8 mouse cellular contexts compared by ENCODE assay signal in genomic region chr13:45965594-45966432, GRCm38 (mm10). TPM values are rescaled to one million over a fixed set of nuclear protein-coding genes. Genes with fewer than 3 reads are reported as not detected.
DNase-seq lines count a peak whose midpoint lies in the region; ATAC-seq and TF ChIP-seq lines count a peak whose summit lies in the region.

No protein-coding gene starts in this region.

- peak overlapping the region; percentile 99 for H3K27ac ChIP-seq in heart, adult 2 months
- H3K27ac ChIP-seq in MEL (ENCODE audit: control insufficient read depth, low read depth, low read length) = no peak overlapping the region
- peak overlapping the region; percentile 95 for H3K27ac ChIP-seq in hindbrain, embryonic 10.5 days
- H3K27ac ChIP-seq in limb, embryonic 15.5 days = peak overlapping the region; percentile 93
- H3K27ac ChIP-seq in midbrain, postnatal 0 days (ENCODE audit: low read depth, low read length) = peak overlapping the region; percentile 95

- no peaks in the 10 kb centered on the region for H3K9me3 ChIP-seq in MEL (replicated peaks; ENCODE audit: insufficient read depth, low read length)
- no peaks in the 10 kb centered on the region for H3K9me3 ChIP-seq in hindbrain, embryonic 10.5 days
- H3K9me3 ChIP-seq in limb, embryonic 15.5 days = no peaks in the 10 kb centered on the region
- H3K9me3 ChIP-seq in midbrain, postnatal 0 days (ENCODE audit: low read length) = no peaks in the 10 kb centered on the region

- ATAC-seq in limb, embryonic 15.5 days (ENCODE audit: insufficient number of reproducible peaks, low FRiP score, low TSS enrichment, low read depth) = 0 out of 2 replicates have a peak, but pooled peaks have one; percentile 6
- no peak for ATAC-seq in midbrain, postnatal 0 days (ENCODE audit: low FRiP score)

- no peak for TF ChIP-seq RAD21 in MEL (IDR thresholded peaks at IDR 0.05; ENCODE audit: low read depth, low read length)

- no peaks in the 10 kb centered on the region for H3K79me2 ChIP-seq in heart, adult 2 months (replicated peaks; ENCODE audit: control insufficient read depth, insufficient read depth, low read length)
- peaks cover 2% of the 10 kb centered on the region; the same call in 1 of the 2 replicates for H3K79me2 ChIP-seq in MEL (ENCODE audit: control insufficient read depth, insufficient read depth, low read length, poor library complexity)

- no peak for TF ChIP-seq POLR2A in heart, adult 2 months (IDR thresholded peaks at IDR 0.05; ENCODE audit: insufficient read depth, low read depth, low read length)
- TF ChIP-seq POLR2A in MEL (IDR thresholded peaks at IDR 0.05; ENCODE audit: control insufficient read depth in 1 of 2, insufficient read depth in 1 of 2, low read depth in 1 of 2, low read length in 2 of 2, poor library complexity in 1 of 2) = no peak

- intact Hi-C loops in heart, adult 2 months (cut with DNase I) = loop anchor here (2.0 kb wide), 1 partner anchor 393 kb away; no protein-coding TSS in a partner anchor
- intact Hi-C loops in heart, postnatal 36 days (cut with DNase I) = loop anchor here (5.0 kb wide), 6 partner anchors 159 to 354 kb away; no protein-coding TSS in a partner anchor

- peaks cover 8% of the 10 kb centered on the region for H3K4me1 ChIP-seq in heart, adult 2 months (ENCODE audit: control insufficient read depth, insufficient read depth, low read length)
- H3K4me1 ChIP-seq in MEL (ENCODE audit: control insufficient read depth in 1 of 2, insufficient read depth in 2 of 2, low read length in 2 of 2) = peaks cover 0 to 2% of the 10 kb centered on the region in 2 experiments; a peak in 3 of 4 replicates
- peaks cover 55% of the 10 kb centered on the region for H3K4me1 ChIP-seq in hindbrain, embryonic 10.5 days (replicated peaks)
- peaks cover 35% of the 10 kb centered on the region for H3K4me1 ChIP-seq in limb, embryonic 15.5 days
- no peaks in the 10 kb centered on the region for H3K4me1 ChIP-seq in midbrain, postnatal 0 days (ENCODE audit: insufficient read depth, low read length)

- H3K4me3 ChIP-seq in heart, adult 2 months = peak overlapping the region; percentile 95
- peak overlapping the region; percentile 46 to 67 for H3K4me3 ChIP-seq in MEL (ENCODE audit: control insufficient read depth in 1 of 2, insufficient read depth in 1 of 2, low read depth in 2 of 2, low read length in 2 of 2)
- H3K4me3 ChIP-seq in hindbrain, embryonic 10.5 days = peak overlapping the region; percentile 78
- peak overlapping the region; percentile 87 for H3K4me3 ChIP-seq in limb, embryonic 15.5 days
- H3K4me3 ChIP-seq in midbrain, postnatal 0 days (ENCODE audit: low read depth, low read length) = peak overlapping the region; percentile 93

- under 1% methylated on average over 41 of the region's 41 CpGs for WGBS in heart, adult 2 months
- WGBS in hindbrain, embryonic 10.5 days = under 1% methylated on average over 41 of the region's 41 CpGs
- WGBS in limb, embryonic 15.5 days = under 1% methylated on average over 41 of the region's 41 CpGs
- WGBS in midbrain, postnatal 0 days = under 1% methylated on average over 41 of the region's 41 CpGs

- peak overlapping the region; percentile 89 for H3K4me2 ChIP-seq in limb, embryonic 15.5 days
- H3K4me2 ChIP-seq in midbrain, postnatal 0 days (ENCODE audit: low read depth, low read length, poor library complexity, severe bottlenecking) = peak overlapping the region; percentile 63

- H3K9ac ChIP-seq in heart, adult 2 months (ENCODE audit: low read depth, low read length) = peak overlapping the region; percentile 83
- H3K9ac ChIP-seq in MEL (ENCODE audit: control insufficient read depth, low read depth, low read length, poor library complexity, severe bottlenecking) = peak overlapping the region; percentile 76
- H3K9ac ChIP-seq in limb, embryonic 15.5 days = peak overlapping the region; percentile 83
- H3K9ac ChIP-seq in midbrain, postnatal 0 days (replicated peaks; ENCODE audit: low read length, poor library complexity, severe bottlenecking) = peak overlapping the region; percentile 96

- peaks cover 3% of the 10 kb centered on the region for H3K36me3 ChIP-seq in heart, adult 2 months (ENCODE audit: control insufficient read depth, insufficient read depth, low read length)
- H3K36me3 ChIP-seq in MEL (ENCODE audit: control insufficient read depth in 1 of 2, insufficient read depth in 2 of 2, low read length in 2 of 2) = no peaks in the 10 kb centered on the region
- H3K36me3 ChIP-seq in hindbrain, embryonic 10.5 days = no peaks in the 10 kb centered on the region
- no peaks in the 10 kb centered on the region for H3K36me3 ChIP-seq in limb, embryonic 15.5 days
- H3K36me3 ChIP-seq in midbrain, postnatal 0 days (ENCODE audit: insufficient read depth, low read length) = no peaks in the 10 kb centered on the region

- 0 out of 2 replicates have a peak, but pooled peaks have one; percentile 13 for TF ChIP-seq EP300 in heart, adult 2 months (IDR thresholded peaks at IDR 0.05; ENCODE audit: insufficient read depth, low read depth, low read length)
- no peak for TF ChIP-seq EP300 in MEL (IDR thresholded peaks at IDR 0.05; ENCODE audit: low read depth in 1 of 2, low read length in 2 of 2)

- peak; percentile 45 for TF ChIP-seq CTCF in heart, adult 2 months (IDR thresholded peaks at IDR 0.05)
- no peak for TF ChIP-seq CTCF in MEL (IDR thresholded peaks at IDR 0.05 in 2 of 3, conservative IDR thresholded peaks at IDR 0.05 in 1 of 3; ENCODE audit: control insufficient read depth in 1 of 3, insufficient read depth in 1 of 3, low read depth in 2 of 3, low read length in 3 of 3, poor library complexity in 1 of 3, severe bottlenecking in 1 of 3)
- TF ChIP-seq CTCF in midbrain, postnatal 0 days (IDR thresholded peaks at IDR 0.05) = peak; percentile 62

- H3K27me3 ChIP-seq in heart, adult 2 months (ENCODE audit: control insufficient read depth, insufficient read depth, low read length) = no peaks in the 10 kb centered on the region
- H3K27me3 ChIP-seq in MEL (ENCODE audit: control insufficient read depth in 1 of 2, insufficient read depth in 2 of 2, low read length in 2 of 2) = peaks cover 0 to 1% of the 10 kb centered on the region in 2 experiments; a peak in 1 of 4 replicates
- peaks cover 51% of the 10 kb centered on the region for H3K27me3 ChIP-seq in hindbrain, embryonic 10.5 days (ENCODE audit: insufficient read depth, poor library complexity, severe bottlenecking)
- no peaks in the 10 kb centered on the region for H3K27me3 ChIP-seq in limb, embryonic 15.5 days
- no peaks in the 10 kb centered on the region for H3K27me3 ChIP-seq in midbrain, postnatal 0 days (ENCODE audit: insufficient read depth, low read length)

- DNase-seq in heart, adult 2 months = peak in 1 of 2 experiments; percentile 53
- DNase-seq in heart, postnatal 36 days = no peak
- peak; percentile 52 for DNase-seq in MEL (ENCODE audit: low read depth, low spot score)
- DNase-seq in embryo, embryonic 9.5 days (ENCODE audit: extremely low spot score) = peak; percentile 33
- DNase-seq in hindbrain, embryonic 10.5 days (ENCODE audit: low spot score) = peak; percentile 65
- DNase-seq in midbrain, postnatal 0 days (ENCODE audit: low spot score) = peak; percentile 62
- DNase-seq in testis, postnatal 10 days (ENCODE audit: low spot score) = peak; percentile 53

TF ChIP-seq in MEL, 35 proteins besides CTCF, POLR2A, EP300 and RAD21:
- TF ChIP-seq MYB (IDR thresholded peaks at IDR 0.05; ENCODE audit: low read depth, low read length) = no peak
- no peak for TF ChIP-seq MEF2A (IDR thresholded peaks at IDR 0.05; ENCODE audit: extremely low read depth, insufficient replicate concordance, low read depth, low read length, poor library complexity, severe bottlenecking)

RNA-seq across cellular contexts. Expression of gene Atxn1, which starts 1.0 kb away (rescaled TPM):
- 10 to 100 TPM; 27.3 to 30.1 TPM for total RNA-seq in heart, adult 2 months (2021)
- 7.5 and 11.7 TPM in 2 replicates for polyA plus RNA-seq in heart, adult 2 months (2012; rRNA removed)
- 10 to 100 TPM; 33.0 to 35.0 TPM for total RNA-seq in heart, postnatal 36 days (2021)
- total RNA-seq in MEL (2012; rRNA removed) = 0.39 and 0.98 TPM in 2 replicates
- polyA plus RNA-seq in MEL (2012; ENCODE audit: insufficient read depth in 1 of 2, insufficient read length in 2 of 2, low read depth in 1 of 2, low replicate concordance in 2 of 2, missing spikeins in 1 of 2) = 1 to 10 TPM in 1 of 2 experiments, not detected in 1; 1.1 TPM
- polyA plus RNA-seq in hindbrain, embryonic 10.5 days (2016; fragmentation: Nextera tagmentation; extraction: Ambion mirVana) = 1.7 and 2.4 TPM in 2 replicates
- 5.4 and 6.4 TPM in 2 replicates for polyA plus RNA-seq in limb, embryonic 15.5 days (2015; fragmentation: Nextera tagmentation; extraction: Ambion mirVana)
- total RNA-seq in midbrain, postnatal 0 days (2014; rRNA removed) = 26.6 and 31.4 TPM in 2 replicates
- polyA plus RNA-seq in midbrain, postnatal 0 days (2015; fragmentation: Nextera tagmentation; extraction: Ambion mirVana) = 9.3 and 12.0 TPM in 2 replicates

Comparison
In these comparisons a context has a peak if more than half of its experiments do, and no peak if none do; other contexts are left out.
1. DNase-seq: peak in MEL (single experiment), embryo, embryonic 9.5 days (single experiment), hindbrain, embryonic 10.5 days (single experiment), midbrain, postnatal 0 days (single experiment) and testis, postnatal 10 days (single experiment); none in heart, postnatal 36 days (0 of 2).
2. CTCF ChIP-seq: peak in heart, adult 2 months (single experiment) and midbrain, postnatal 0 days (single experiment); none in MEL (0 of 3).
3. Peak in every context shown above with its lines, with median percentiles within 50 percentile points of each other: H3K4me3 ChIP-seq and H3K9ac ChIP-seq.